Mouse (Mus musculus) testis, adult 2 months (tissue): Measurements from ENCODE around the gene Exosc2. TPM values are rescaled to one million over a fixed set of nuclear protein-coding genes. Genes with fewer than 3 reads are reported as not detected.
"Not testable (repeated sequence)": the region's sequence is repeated elsewhere in the genome, so short reads cannot be mapped to it uniquely, and the experiment has no call there.

Source experiments
- H3K27ac ChIP-seq: fragments of 200-500 bp; 2 replicates; pipeline ENCODE4 v1.5.1; 2012; ENCODE audit warnings: low read depth, low read length; ENCODE audit not compliant: control insufficient read depth, insufficient read depth
- H3K27me3 ChIP-seq: fragments of 200-500 bp; 2 replicates; pipeline ENCODE4 v1.6.1; 2012; ENCODE audit warnings: mild to moderate bottlenecking, low read length, moderate library complexity; ENCODE audit not compliant: control insufficient read depth, insufficient read depth
- H3K36me3 ChIP-seq: fragments of 200-500 bp; 2 replicates; pipeline ENCODE4 v1.6.1; 2012; ENCODE audit warnings: mild to moderate bottlenecking, low read length; ENCODE audit not compliant: control insufficient read depth, insufficient read depth
- H3K4me1 ChIP-seq: fragments of 200-500 bp; 2 replicates; pipeline ENCODE4 v1.6.1; 2012; ENCODE audit warnings: low read length; ENCODE audit not compliant: control insufficient read depth, insufficient read depth
- H3K4me3 ChIP-seq: fragments of 200-500 bp; 2 replicates; pipeline ENCODE4 v1.5.1; 2012; ENCODE audit warnings: low read depth, mild to moderate bottlenecking, low read length, moderate library complexity, mixed read lengths; ENCODE audit not compliant: control insufficient read depth
- CTCF ChIP-seq: fragments of 200-500 bp; IDR thresholded peaks from 2 replicates; pipeline ENCODE4 v1.5.1; 2012; ENCODE audit warnings: low read depth, mild to moderate bottlenecking, inconsistent platforms, low read length, moderate library complexity; ENCODE audit not compliant: control insufficient read depth, insufficient read depth, insufficient replicate concordance
- POLR2A ChIP-seq: fragments of 200-500 bp; IDR thresholded peaks from 2 replicates; pipeline ENCODE4 v1.6.1; 2012; ENCODE audit warnings: low read depth, mild to moderate bottlenecking, inconsistent platforms, low read length, moderate library complexity; ENCODE audit not compliant: control insufficient read depth
- polyA plus RNA-seq: library from polyadenylated mRNA; depleted of rRNA; stranded (reverse); fragments of >200 nt; gene quantifications from 2 replicates; pipeline ENCODE4 v1.2.3, GENCODE M21; 2012

Exosc2 gene
- polyA plus RNA-seq, 1 experiment = 9.1 TPM

DNA sequence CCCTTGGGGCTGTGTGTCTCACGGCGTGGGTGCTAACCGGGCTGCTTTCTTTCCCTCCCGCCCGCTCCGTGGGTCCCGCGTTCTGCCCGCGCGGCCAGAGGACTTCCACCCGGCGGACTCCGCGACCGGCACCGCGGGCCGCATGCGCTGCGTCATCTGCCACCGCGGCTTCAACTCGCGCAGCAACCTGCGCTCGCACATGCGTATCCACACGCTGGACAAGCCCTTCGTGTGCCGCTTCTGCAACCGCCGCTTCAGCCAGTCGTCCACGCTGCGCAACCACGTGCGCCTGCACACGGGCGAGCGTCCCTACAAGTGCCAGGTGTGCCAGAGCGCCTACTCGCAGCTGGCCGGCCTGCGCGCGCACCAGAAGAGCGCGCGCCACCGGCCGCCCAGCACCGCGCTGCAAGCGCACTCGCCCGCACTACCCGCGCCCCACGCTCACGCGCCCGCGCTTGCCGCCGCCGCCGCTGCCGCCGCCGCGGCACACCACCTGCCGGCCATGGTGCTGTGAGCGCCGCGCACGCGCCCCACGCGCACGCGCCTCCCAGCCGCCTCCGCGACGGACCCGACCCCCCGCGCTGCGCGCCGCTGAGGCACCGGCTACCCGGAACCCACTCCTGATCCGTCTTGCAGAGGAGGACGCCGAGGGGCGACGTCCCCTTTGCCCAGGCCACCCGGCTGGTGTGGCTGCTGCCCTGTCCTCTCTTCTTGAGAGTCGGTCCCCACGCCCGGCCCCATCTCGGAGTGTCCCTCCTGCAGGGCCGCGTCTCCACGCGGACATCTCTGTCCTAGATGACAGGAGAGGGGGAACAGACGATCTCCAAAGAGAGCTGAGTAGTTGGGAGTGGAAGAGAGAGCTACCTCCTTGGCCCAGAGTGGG, 16.3 kb upstream of the Exosc2 start:
- TF ChIP-seq CTCF (no peak), POLR2A (no peak)
- Histone ChIP-seq H3K4me3 (peak overlapping the region; percentile 91), H3K36me3 (no peaks in the 10 kb centered on the region), H3K27ac (peak overlapping the region; percentile 74), H3K4me1 (peaks cover 15% of the 10 kb centered on the region), H3K27me3 (no peaks in the 10 kb centered on the region)

DNA sequence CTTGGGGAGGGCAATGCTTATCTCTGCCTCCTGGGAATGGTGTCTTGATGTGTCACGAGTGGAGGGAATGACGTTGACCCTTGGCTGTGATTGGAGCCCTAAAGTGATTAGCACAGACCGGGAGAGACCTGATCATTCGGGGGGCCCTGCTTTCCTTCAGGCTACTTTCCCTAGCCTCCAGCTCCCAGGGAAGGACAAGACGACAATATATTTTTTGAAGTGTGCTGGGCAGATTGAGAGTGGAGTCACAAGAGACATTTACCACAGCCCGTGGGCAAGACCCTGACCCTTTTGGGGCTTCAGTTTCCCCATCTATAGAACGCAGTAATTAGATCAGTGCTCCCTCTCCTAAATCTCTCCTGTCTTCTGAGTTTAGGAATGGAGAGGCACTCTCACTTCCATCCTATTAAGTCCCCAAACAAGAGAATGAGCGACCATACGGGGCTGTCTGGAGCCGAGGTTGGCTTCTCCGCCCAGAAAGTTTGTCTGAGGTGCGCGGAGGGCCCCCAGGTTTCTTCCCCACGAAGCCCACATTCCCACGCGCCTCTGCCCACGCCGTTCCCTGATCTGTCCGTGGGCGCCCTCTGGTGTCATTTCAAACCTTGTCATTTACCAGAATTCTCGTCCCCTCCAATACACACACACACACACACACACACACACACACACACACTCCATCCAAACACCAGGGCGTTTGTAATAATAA, 15.5 kb upstream of the Exosc2 start:
- TF ChIP-seq CTCF (peak; percentile 38; the same call in 1 of the 2 replicates), POLR2A (no peak)
- Histone ChIP-seq H3K27me3 (no peaks in the 10 kb centered on the region), H3K4me3 (peak overlapping the region; percentile 91), H3K36me3 (no peaks in the 10 kb centered on the region), H3K27ac (peak overlapping the region; percentile 74), H3K4me1 (peaks cover 15% of the 10 kb centered on the region)

GRCm38 (mm10) chr2:31656374-31656773, 14.1 kb upstream of the Exosc2 start:
- Histone ChIP-seq H3K27ac (no peak overlapping the region), H3K27me3 (no peaks in the 10 kb centered on the region), H3K36me3 (no peaks in the 10 kb centered on the region), H3K4me1 (peaks cover 15% of the 10 kb centered on the region), H3K4me3 (no peak overlapping the region)
- TF ChIP-seq CTCF = no peak
- no peak for TF ChIP-seq POLR2A

GRCm38 (mm10) chr2:31662939-31663803, 7.3 kb upstream of the Exosc2 start:
- TF ChIP-seq CTCF (no peak), POLR2A (no peak)
- no peaks in the 10 kb centered on the region for H3K4me1 ChIP-seq
- H3K27me3 ChIP-seq = no peaks in the 10 kb centered on the region
- H3K36me3 ChIP-seq = no peaks in the 10 kb centered on the region
- H3K27ac ChIP-seq = no peak overlapping the region
- no peak overlapping the region for H3K4me3 ChIP-seq

DNA sequence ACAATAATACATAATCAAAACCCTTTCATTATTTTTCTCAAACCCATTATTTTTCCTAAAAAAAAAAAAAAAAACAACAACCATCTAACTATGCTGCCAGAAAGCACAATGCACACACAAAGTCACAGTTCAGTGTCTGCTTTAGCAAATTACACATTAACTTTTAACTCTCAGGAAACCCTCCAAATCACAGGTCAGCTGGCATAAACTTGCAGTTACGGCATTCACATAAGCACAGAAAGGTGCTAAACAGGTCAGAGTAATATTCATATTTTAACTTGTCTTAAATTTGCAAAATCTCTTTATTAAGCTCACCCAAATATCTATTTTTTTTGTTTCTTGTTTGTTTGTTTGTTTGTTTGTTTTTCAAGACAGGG, 6.7 kb upstream of the Exosc2 start:
- no peak overlapping the region for H3K27ac ChIP-seq
- H3K4me1 ChIP-seq = no peaks in the 10 kb centered on the region
- TF ChIP-seq CTCF (no peak), POLR2A (no peak)
- H3K4me3 ChIP-seq = no peak overlapping the region
- no peaks in the 10 kb centered on the region for H3K36me3 ChIP-seq
- H3K27me3 ChIP-seq = no peaks in the 10 kb centered on the region

DNA sequence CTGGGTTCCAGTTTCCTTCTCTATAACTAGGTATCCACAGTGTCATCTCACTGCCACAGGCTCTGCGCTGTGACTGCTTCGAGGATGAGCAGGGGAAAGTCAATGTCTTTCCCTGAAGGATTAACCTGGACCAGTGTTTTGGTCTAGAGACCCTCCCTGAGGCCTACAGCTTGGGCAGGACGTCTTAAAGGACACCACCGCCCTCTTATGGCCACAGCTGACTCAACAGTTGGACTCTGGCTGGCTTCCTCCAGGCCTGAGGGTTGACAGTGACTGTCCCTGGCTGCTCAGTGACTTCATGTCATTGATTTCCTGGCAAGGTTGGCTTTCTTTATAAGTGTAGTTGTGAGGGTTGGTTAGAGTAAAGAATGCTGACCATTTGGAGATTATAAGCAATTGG, 3.2 kb upstream of the Exosc2 start:
- Histone ChIP-seq H3K4me3 (no peak overlapping the region), H3K27me3 (no peaks in the 10 kb centered on the region), H3K27ac (no peak overlapping the region), H3K36me3 (no peaks in the 10 kb centered on the region), H3K4me1 (peaks cover 9% of the 10 kb centered on the region)
- TF ChIP-seq CTCF (peak; percentile 19; the same call in 1 of the 2 replicates), POLR2A (no peak)

DNA sequence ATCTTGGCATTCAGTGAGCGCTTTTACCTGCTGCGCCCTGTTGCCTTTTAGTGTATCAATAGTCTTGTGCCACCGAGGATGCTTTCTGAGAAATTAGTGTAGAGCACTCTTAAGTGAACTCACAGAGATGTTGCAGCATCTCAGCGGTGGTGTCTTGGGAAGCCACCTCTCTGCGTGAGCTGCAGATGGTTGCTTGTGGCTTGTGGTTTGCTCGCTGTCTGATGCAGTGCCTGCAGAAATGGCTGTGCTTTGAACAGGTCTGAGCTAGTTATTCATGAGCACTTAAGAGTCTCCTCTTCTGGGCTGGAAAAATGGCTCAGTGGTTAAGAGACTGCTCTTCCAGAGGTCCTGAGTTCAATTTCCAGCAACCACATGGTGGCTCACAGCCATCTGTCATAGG, 8.1 kb downstream of the Exosc2 start:
- H3K4me1 ChIP-seq = no peaks in the 10 kb centered on the region

GRCm38 (mm10) chr2:31681051-31681707, 10.7 kb downstream of the Exosc2 start:
- H3K27ac ChIP-seq, H3K36me3 ChIP-seq, H3K27me3 ChIP-seq, H3K4me1 ChIP-seq, H3K4me3 ChIP-seq: not testable (repeated sequence)

More for the DNA sequence above, 8.1 kb downstream of the Exosc2 start:
- H3K4me3 ChIP-seq = no peak overlapping the region
- no peaks in the 10 kb centered on the region for H3K27me3 ChIP-seq
- TF ChIP-seq POLR2A = no peak
- no peak for TF ChIP-seq CTCF
- H3K27ac ChIP-seq = no peak overlapping the region
- no peaks in the 10 kb centered on the region; the same call in none of the 2 replicates for H3K36me3 ChIP-seq
